Mouse (Mus musculus): ENCODE measurements around the gene Ssh2.

DNA sequence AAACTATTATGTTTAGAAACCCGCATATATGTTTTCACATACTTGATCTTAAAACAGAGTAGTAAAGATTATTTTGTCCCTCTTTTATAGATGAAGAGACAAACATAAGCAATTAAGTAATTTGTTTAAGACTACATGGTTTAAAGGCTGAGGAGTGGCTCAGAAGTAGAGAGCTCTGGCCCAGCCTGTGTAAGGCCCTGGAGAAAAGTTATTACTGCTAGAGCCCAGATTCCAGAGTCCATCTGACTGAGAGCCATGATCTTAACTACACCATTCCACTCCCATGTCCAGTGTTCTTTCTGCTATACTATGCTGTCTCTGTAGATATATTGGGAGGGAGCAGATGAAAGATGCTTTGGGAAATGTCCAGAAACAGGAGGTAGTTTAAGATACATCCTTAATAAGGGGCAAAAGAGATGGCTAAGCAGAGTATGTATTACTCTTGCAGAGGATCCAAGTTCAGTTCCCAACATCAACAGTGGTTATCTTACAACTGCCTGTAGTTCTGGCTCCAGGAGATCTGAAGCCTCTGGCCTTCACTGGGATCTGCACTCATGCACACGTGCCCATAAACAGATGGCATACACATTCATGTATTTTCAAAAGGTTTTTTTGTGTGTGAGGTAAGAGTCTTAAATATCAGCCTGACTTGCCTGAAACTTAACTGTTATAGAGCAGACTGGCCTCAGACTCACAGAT, 198.2 kb downstream of the Ssh2 start:
- no peak for TF ChIP-seq POLR2A (IDR thresholded peaks at IDR 0.05; ENCODE audit: low read depth, low read length)
- TF ChIP-seq CTCF (IDR thresholded peaks at IDR 0.05; ENCODE audit: borderline replicate concordance, insufficient read depth, low read length): no peak
